Mouse (Mus musculus) liver, adult 2 months (tissue): Measurements from ENCODE around the gene Ubr2. TPM values are rescaled to one million over a fixed set of nuclear protein-coding genes. Genes with fewer than 3 reads are reported as not detected.

ENCODE experiments used
- DNase-seq: peaks from one replicate; pipeline ENCODE4 v3.0.0-alpha.2; 2011; ENCODE audit warnings: low read depth, low spot score; ENCODE audit errors: extremely low read depth
- H3K27ac ChIP-seq: fragments of 200-500 bp; replicated peaks from 2 replicates; pipeline ENCODE4 v1.5.1; 2012; ENCODE audit warnings: low read depth, mild to moderate bottlenecking, control low read depth, inconsistent platforms, low read length; ENCODE audit not compliant: insufficient read depth
- H3K27me3 ChIP-seq: fragments of 200-500 bp; 2 replicates; pipeline ENCODE4 v1.6.1; 2012; ENCODE audit warnings: mild to moderate bottlenecking, moderate library complexity, low read length, inconsistent platforms; ENCODE audit not compliant: control insufficient read depth, insufficient read depth
- H3K36me3 ChIP-seq: fragments of 200-500 bp; 2 replicates; pipeline ENCODE4 v1.6.1; 2012; ENCODE audit warnings: low read length, inconsistent platforms; ENCODE audit not compliant: control insufficient read depth, insufficient read depth
- H3K4me1 ChIP-seq: fragments of 200-500 bp; 2 replicates; pipeline ENCODE4 v1.6.1; 2011; ENCODE audit warnings: low read length; ENCODE audit not compliant: control insufficient read depth, insufficient read depth
- H3K4me3 ChIP-seq: fragments of 200-500 bp; 2 replicates; pipeline ENCODE4 v1.5.1; 2011; ENCODE audit warnings: low read depth, mild to moderate bottlenecking, control low read depth, low read length, moderate library complexity; ENCODE audit not compliant: insufficient read depth
- H3K79me2 ChIP-seq: fragments of 200-500 bp; 2 replicates; pipeline ENCODE4 v1.6.1; 2012; ENCODE audit warnings: inconsistent platforms, mild to moderate bottlenecking, low read length, moderate library complexity; ENCODE audit not compliant: control insufficient read depth, insufficient read depth
- H3K9ac ChIP-seq: fragments of 200-500 bp; 2 replicates; pipeline ENCODE4 v1.6.1; 2012; ENCODE audit warnings: low read depth, mild to moderate bottlenecking, control low read depth, inconsistent platforms, low read length
- CTCF ChIP-seq: fragments of 200-500 bp; IDR thresholded peaks from 2 replicates; pipeline ENCODE4 v1.5.1; 2011; ENCODE audit warnings: low read depth, low read length, control low read depth
- POLR2A ChIP-seq: fragments of 200-500 bp; IDR thresholded peaks from 2 replicates; pipeline ENCODE4 v1.6.1; 2011; ENCODE audit warnings: low read length, control low read depth; ENCODE audit not compliant: insufficient read depth; ENCODE audit errors: extremely low read depth
- WGBS: fragments of 180-500 bp; shearing (Covaris S2); methylation state at CpG from one replicate; pipeline ENCODE4 v1.1.7; 2018; 5-methylcytosine and 5-hydroxymethylcytosine counted together
- polyA plus RNA-seq: library from polyadenylated mRNA; depleted of rRNA; stranded (reverse); fragments of >200 nt; gene quantifications from 2 replicates; pipeline ENCODE4 v1.2.3, GENCODE M21; 2012
- total RNA-seq: library from RNA; depleted of rRNA; stranded (reverse); fragments of >200 nt; gene quantifications from 2 replicates; pipeline ENCODE4 v1.2.3, GENCODE M21; 2014

The Ubr2 gene
- total and polyA plus RNA-seq, 2 experiments, result 29.9 to 36.0 TPM

- peak; percentile 31 for DNase-seq
- Histone ChIP-seq H3K4me3 (no peak overlapping the region), H3K4me1 (no peaks in the 10 kb centered on the region), H3K9ac (no peak overlapping the region), H3K27me3 (no peaks in the 10 kb centered on the region), H3K79me2 (no peaks in the 10 kb centered on the region), H3K36me3 (peaks cover 65% of the 10 kb centered on the region), H3K27ac (no peak overlapping the region)
- WGBS, result 86% methylated on average over 19 of the region's 19 CpGs
- TF ChIP-seq CTCF (peak; percentile 81), POLR2A (no peak)
These were observed 76.6 kb downstream of the Ubr2 start for GRCm38 (mm10) chr17:46933557-46934348.

- Histone ChIP-seq H3K4me1 (no peaks in the 10 kb centered on the region), H3K4me3 (no peak overlapping the region), H3K27me3 (no peaks in the 10 kb centered on the region), H3K9ac (no peak overlapping the region), H3K79me2 (no peaks in the 10 kb centered on the region), H3K36me3 (peaks cover 57% of the 10 kb centered on the region), H3K27ac (no peak overlapping the region)
- 90% methylated on average over 5 of the region's 5 CpGs for WGBS
- DNase-seq, result no peak
- TF ChIP-seq POLR2A (no peak), CTCF (no peak)
These were observed 77.4 kb downstream of the Ubr2 start for GRCm38 (mm10) chr17:46932961-46933360.

DNA sequence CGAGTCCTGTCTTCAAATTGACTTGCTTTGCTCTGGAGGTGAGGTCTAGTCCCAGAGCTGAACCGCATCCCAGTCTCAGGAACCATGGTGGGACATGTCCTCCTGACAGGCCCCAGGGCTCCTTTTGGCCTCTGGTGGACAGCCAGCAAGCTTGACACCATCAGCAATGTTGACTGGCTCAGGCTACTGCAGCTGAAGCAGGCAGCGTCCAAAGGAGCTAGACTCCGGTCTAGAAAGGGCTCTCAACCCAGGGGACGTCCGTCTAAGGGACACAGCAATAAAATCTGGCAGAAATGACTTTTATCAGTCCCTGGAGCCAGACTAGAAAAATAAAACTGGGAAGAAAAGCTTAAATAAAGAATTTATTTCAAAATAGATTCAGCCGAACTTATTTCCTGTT lies 80.5 kb downstream of the Ubr2 start:
- DNase-seq, result no peak
- peaks cover 37% of the 10 kb centered on the region for H3K36me3 ChIP-seq
- no peak overlapping the region for H3K4me3 ChIP-seq
- H3K79me2 ChIP-seq, result no peaks in the 10 kb centered on the region
- H3K9ac ChIP-seq, result no peak overlapping the region
- TF ChIP-seq POLR2A, result no peak
- no peak for TF ChIP-seq CTCF
- 94% methylated on average over 7 of the region's 7 CpGs for WGBS
- H3K4me1 ChIP-seq, result no peaks in the 10 kb centered on the region
- H3K27ac ChIP-seq, result no peak overlapping the region
- no peaks in the 10 kb centered on the region for H3K27me3 ChIP-seq

GRCm38 (mm10) chr17:46929277-46929676 lies 81.1 kb downstream of the Ubr2 start:
- H3K4me3 ChIP-seq, result no peak overlapping the region
- no peaks in the 10 kb centered on the region for H3K27me3 ChIP-seq
- no peaks in the 10 kb centered on the region for H3K79me2 ChIP-seq
- DNase-seq, result no peak
- H3K4me1 ChIP-seq, result no peaks in the 10 kb centered on the region
- H3K36me3 ChIP-seq, result peaks cover 33% of the 10 kb centered on the region
- 93% methylated on average over 12 of the region's 12 CpGs for WGBS
- no peak overlapping the region for H3K27ac ChIP-seq
- TF ChIP-seq POLR2A (no peak), CTCF (no peak)
- no peak overlapping the region for H3K9ac ChIP-seq

DNA sequence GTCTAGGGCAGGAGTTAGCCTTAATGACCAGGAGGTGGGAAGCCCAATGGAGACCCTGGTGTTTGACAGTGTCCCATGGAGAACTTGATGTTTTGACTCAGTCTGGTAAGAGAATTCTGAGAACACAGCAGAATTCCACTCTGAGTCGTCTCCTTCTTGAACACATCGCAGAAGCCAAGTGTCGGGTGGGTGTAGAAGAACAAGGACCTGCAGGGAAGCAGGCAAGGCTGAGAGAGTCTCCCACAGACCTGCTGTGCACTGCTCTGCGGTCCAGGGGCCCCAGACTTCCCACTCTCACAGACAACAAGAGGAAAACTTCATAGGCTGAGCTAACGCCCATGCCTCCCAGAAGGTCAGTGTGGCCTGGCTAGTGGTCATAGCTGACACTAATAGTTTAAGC lies 82.6 kb downstream of the Ubr2 start:
- Histone ChIP-seq H3K27ac (no peak overlapping the region), H3K9ac (no peak overlapping the region), H3K27me3 (no peaks in the 10 kb centered on the region), H3K4me1 (no peaks in the 10 kb centered on the region), H3K4me3 (no peak overlapping the region), H3K79me2 (no peaks in the 10 kb centered on the region), H3K36me3 (peaks cover 19% of the 10 kb centered on the region)
- TF ChIP-seq CTCF, result no peak
- no peak for TF ChIP-seq POLR2A
- no peak for DNase-seq
- 95% methylated on average over 5 of the region's 5 CpGs for WGBS

DNA sequence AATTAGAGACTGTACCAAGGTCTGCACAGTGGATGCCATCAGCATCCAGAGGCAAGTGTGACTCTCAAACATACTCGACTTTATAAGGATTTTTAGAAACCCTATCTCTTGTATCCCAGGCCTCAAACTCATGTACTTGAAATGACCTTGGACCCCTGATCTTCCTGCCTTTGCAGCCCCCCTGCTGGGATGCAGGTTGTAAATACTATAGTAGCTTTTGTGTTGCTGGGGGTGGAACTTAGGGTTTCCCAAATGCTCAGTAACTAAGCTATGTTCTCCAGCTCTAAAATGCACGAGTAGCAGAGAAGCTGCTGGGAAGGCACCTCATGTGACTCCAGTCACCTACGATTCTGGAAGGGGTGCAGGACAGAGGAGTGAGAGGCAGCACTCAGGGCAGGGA lies 83.4 kb downstream of the Ubr2 start:
- TF ChIP-seq POLR2A, result no peak
- TF ChIP-seq CTCF, result no peak
- 60% methylated on average over 3 of the region's 3 CpGs for WGBS
- no peaks in the 10 kb centered on the region for H3K4me1 ChIP-seq
- H3K9ac ChIP-seq, result no peak overlapping the region
- H3K36me3 ChIP-seq, result peaks cover 13% of the 10 kb centered on the region; the same call in 1 of the 2 replicates
- no peak for DNase-seq
- no peak overlapping the region for H3K27ac ChIP-seq
- no peaks in the 10 kb centered on the region for H3K79me2 ChIP-seq
- H3K4me3 ChIP-seq, result no peak overlapping the region
- no peaks in the 10 kb centered on the region for H3K27me3 ChIP-seq
